Mouse (Mus musculus): ENCODE results near the gene Nf1. TPM values are rescaled to one million over a fixed set of nuclear protein-coding genes. Genes with fewer than 3 reads are reported as not detected.

Gene Nf1
- polyA plus RNA-seq, 1 experiment from 2014 or later, result 8.2 TPM

- H3K36me3 ChIP-seq (ENCODE audit: insufficient read depth, low read length), result no peaks in the 10 kb centered on the region
- no peak overlapping the region for H3K4me3 ChIP-seq (replicated peaks; ENCODE audit: low read depth, low read length)
- ATAC-seq (replicated peaks; ENCODE audit: low FRiP score, low read depth) (no peak), DNase-seq (ENCODE audit: low spot score) (no peak)
- TF ChIP-seq CTCF (IDR thresholded peaks at IDR 0.05; ENCODE audit: low read depth), result no peak
- no peaks in the 10 kb centered on the region for H3K27me3 ChIP-seq (ENCODE audit: insufficient read depth, low read length)
- H3K9me3 ChIP-seq (replicated peaks; ENCODE audit: low read length), result no peaks in the 10 kb centered on the region
- no peaks in the 10 kb centered on the region for H3K4me1 ChIP-seq (replicated peaks; ENCODE audit: insufficient read depth, low read length)
- H3K27ac ChIP-seq, result no peak overlapping the region
- H3K4me2 ChIP-seq (ENCODE audit: low read length), result no peak overlapping the region
- 70% methylated on average over 1 of the region's 1 CpGs for WGBS
- no peak overlapping the region for H3K9ac ChIP-seq (ENCODE audit: low read depth, low read length)
Observed at GRCm38 (mm10) chr11:79519878-79520291, 180.4 kb downstream of the Nf1 start.

DNA sequence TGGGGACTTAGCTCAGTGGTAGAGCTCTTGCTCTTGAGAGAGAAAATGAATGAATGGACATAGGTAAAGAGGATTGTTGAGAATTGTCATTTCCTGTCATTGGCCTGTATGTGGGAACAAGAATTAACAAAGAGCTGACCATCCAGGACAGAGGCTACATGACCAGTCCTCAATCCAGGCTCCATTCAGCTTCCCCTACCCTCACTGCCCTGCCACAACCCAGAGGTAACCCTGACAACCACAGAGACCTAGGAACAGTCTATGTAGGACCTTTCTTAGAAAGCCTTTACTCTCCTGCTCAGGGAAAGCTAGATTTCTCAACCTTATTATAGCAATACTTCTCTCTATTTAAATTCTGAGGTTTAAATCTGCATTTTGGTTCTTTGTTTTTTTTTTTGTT, 181.3 kb downstream of the Nf1 start:
- Histone ChIP-seq H3K4me2 (ENCODE audit: low read length) (no peak overlapping the region), H3K27me3 (ENCODE audit: insufficient read depth, low read length) (no peaks in the 10 kb centered on the region), H3K36me3 (ENCODE audit: insufficient read depth, low read length) (no peaks in the 10 kb centered on the region), H3K9ac (ENCODE audit: low read depth, low read length) (no peak overlapping the region), H3K4me3 (replicated peaks; ENCODE audit: low read depth, low read length) (no peak overlapping the region), H3K27ac (no peak overlapping the region), H3K9me3 (replicated peaks; ENCODE audit: low read length) (no peaks in the 10 kb centered on the region), H3K4me1 (replicated peaks; ENCODE audit: insufficient read depth, low read length) (no peaks in the 10 kb centered on the region)
- DNase-seq (ENCODE audit: low spot score) (no peak), ATAC-seq (replicated peaks; ENCODE audit: low FRiP score, low read depth) (no peak)
- no peak for TF ChIP-seq CTCF (IDR thresholded peaks at IDR 0.05; ENCODE audit: low read depth)

GRCm38 (mm10) chr11:79521930-79522329, 182.4 kb downstream of the Nf1 start:
- Histone ChIP-seq H3K27ac (no peak overlapping the region), H3K4me2 (ENCODE audit: low read length) (no peak overlapping the region)

GRCm38 (mm10) chr11:79522944-79523343, 183.5 kb downstream of the Nf1 start:
- H3K4me2 ChIP-seq (ENCODE audit: low read length), result no peak overlapping the region
- no peaks in the 10 kb centered on the region for H3K27me3 ChIP-seq (ENCODE audit: insufficient read depth, low read length)
- H3K27ac ChIP-seq, result no peak overlapping the region
- WGBS, result 80% methylated on average over 1 of the region's 1 CpGs
- peaks cover 4% of the 10 kb centered on the region; the same call in 1 of the 2 replicates for H3K36me3 ChIP-seq (ENCODE audit: insufficient read depth, low read length)
- H3K9me3 ChIP-seq (replicated peaks; ENCODE audit: low read length), result no peaks in the 10 kb centered on the region
- no peak overlapping the region for H3K9ac ChIP-seq (ENCODE audit: low read depth, low read length)
- H3K4me1 ChIP-seq (replicated peaks; ENCODE audit: insufficient read depth, low read length), result 0 out of 2 replicates have a peak, but pooled peaks cover 4% of the 10 kb centered on the region
- ATAC-seq (replicated peaks; ENCODE audit: low FRiP score, low read depth) (no peak), DNase-seq (ENCODE audit: low spot score) (no peak)
- no peak for TF ChIP-seq CTCF (IDR thresholded peaks at IDR 0.05; ENCODE audit: low read depth)
- no peak overlapping the region for H3K4me3 ChIP-seq (replicated peaks; ENCODE audit: low read depth, low read length)

More at GRCm38 (mm10) chr11:79521930-79522329, 182.4 kb downstream of the Nf1 start:
- H3K9ac ChIP-seq (ENCODE audit: low read depth, low read length), result no peak overlapping the region
- ATAC-seq (replicated peaks; ENCODE audit: low FRiP score, low read depth) (no peak), DNase-seq (ENCODE audit: low spot score) (no peak)
- no peaks in the 10 kb centered on the region for H3K27me3 ChIP-seq (ENCODE audit: insufficient read depth, low read length)
- no peak for TF ChIP-seq CTCF (IDR thresholded peaks at IDR 0.05; ENCODE audit: low read depth)
- H3K4me3 ChIP-seq (replicated peaks; ENCODE audit: low read depth, low read length), result no peak overlapping the region
- 0 out of 2 replicates have a peak, but pooled peaks cover under 1% of the 10 kb centered on the region for H3K4me1 ChIP-seq (replicated peaks; ENCODE audit: insufficient read depth, low read length)
- H3K9me3 ChIP-seq (replicated peaks; ENCODE audit: low read length), result no peaks in the 10 kb centered on the region
- 0 out of 2 replicates have a peak, but pooled peaks cover under 1% of the 10 kb centered on the region for H3K36me3 ChIP-seq (ENCODE audit: insufficient read depth, low read length)

- Histone ChIP-seq H3K4me1 (replicated peaks; ENCODE audit: insufficient read depth, low read length) (0 out of 2 replicates have a peak, but pooled peaks cover 4% of the 10 kb centered on the region), H3K9ac (ENCODE audit: low read depth, low read length) (no peak within 1 kb of the TSS), H3K9me3 (replicated peaks; ENCODE audit: low read length) (no peaks in the 10 kb centered on the region), H3K4me2 (ENCODE audit: low read length) (no peak within 1 kb of the TSS), H3K36me3 (ENCODE audit: insufficient read depth, low read length) (peaks cover 7% of the 10 kb centered on the region; the same call in 1 of the 2 replicates), H3K27ac (no peak within 1 kb of the TSS), H3K27me3 (ENCODE audit: insufficient read depth, low read length) (no peaks in the 10 kb centered on the region), H3K4me3 (replicated peaks; ENCODE audit: low read depth, low read length) (no peak within 1 kb of the TSS)
- WGBS, result 37% methylated on average over 10 of the region's 10 CpGs
- DNase-seq (ENCODE audit: low spot score) (peak; percentile 31), ATAC-seq (replicated peaks; ENCODE audit: low FRiP score, low read depth) (no peak)
- no peak for TF ChIP-seq CTCF (IDR thresholded peaks at IDR 0.05; ENCODE audit: low read depth)
Observed at GRCm38 (mm10) chr11:79523560-79524309, 184.2 kb downstream of the Nf1 start, which contains the start of gene Evi2b. Gene Evi2b, minus strand, starts transcription at chr11:79523762.

GRCm38 (mm10) chr11:79524310-79524575, 184.8 kb downstream of the Nf1 start:
- H3K4me1 ChIP-seq (replicated peaks; ENCODE audit: insufficient read depth, low read length), result 0 out of 2 replicates have a peak, but pooled peaks cover 4% of the 10 kb centered on the region
- no peaks in the 10 kb centered on the region for H3K27me3 ChIP-seq (ENCODE audit: insufficient read depth, low read length)
- peak; percentile 46 for DNase-seq (ENCODE audit: low spot score)
- no peak overlapping the region for H3K9ac ChIP-seq (ENCODE audit: low read depth, low read length)
- peaks cover 9% of the 10 kb centered on the region; the same call in 1 of the 2 replicates for H3K36me3 ChIP-seq (ENCODE audit: insufficient read depth, low read length)
- no peak for ATAC-seq (replicated peaks; ENCODE audit: low FRiP score, low read depth)
- no peaks in the 10 kb centered on the region for H3K9me3 ChIP-seq (replicated peaks; ENCODE audit: low read length)
- no peak overlapping the region for H3K27ac ChIP-seq
- 41% methylated on average over 1 of the region's 1 CpGs for WGBS
- TF ChIP-seq CTCF (IDR thresholded peaks at IDR 0.05; ENCODE audit: low read depth), result no peak
- no peak overlapping the region for H3K4me2 ChIP-seq (ENCODE audit: low read length)
- H3K4me3 ChIP-seq (replicated peaks; ENCODE audit: low read depth, low read length), result no peak overlapping the region

Measured in kidney, postnatal 0 days (tissue).